ENCODE assay signal across 15 mouse cellular contexts in the genomic region with DNA sequence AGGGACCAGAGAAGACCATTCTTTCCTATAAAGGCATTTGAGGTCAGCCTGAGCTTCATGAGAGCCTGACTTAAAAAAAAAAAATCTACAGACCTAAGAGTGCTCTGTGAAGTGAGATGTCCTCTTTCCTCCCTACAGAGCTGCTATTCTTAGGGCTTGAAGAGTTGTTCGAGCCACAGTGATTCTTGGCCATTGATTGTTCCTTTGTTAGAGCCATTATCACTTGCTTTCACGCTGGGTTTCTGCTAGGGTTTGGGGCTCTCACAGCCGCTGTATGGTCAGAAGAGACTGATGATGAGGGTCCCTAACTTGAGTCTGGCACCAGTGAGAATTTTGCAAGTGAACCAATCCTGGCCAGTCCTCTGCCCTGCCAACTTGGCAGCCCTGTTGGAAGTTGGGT.
"Had no signal": no experiment of that assay in that cellular context is flagged by ENCODE, and none has a peak within 500 bp of the region (broad histone marks: within the 10 kb centered on the region; RNA-seq: fewer than 3 reads in every experiment).

No protein-coding gene starts in this region.

- H3K4me2 ChIP-seq: liver, embryonic 15.5 days; lung, embryonic 15.5 days; midbrain, embryonic 13.5 days; midbrain, embryonic 15.5 days; neural tube, embryonic 12.5 days; stomach, embryonic 15.5 days had no signal

- DNase-seq: liver, postnatal 0 days; lung, adult 2 months; lung, postnatal 4 days; right cerebral cortex, postnatal 14 days; thymus, adult 2 months; thymus, postnatal 25 days; thymus, postnatal 4 days had no signal

- ATAC-seq: liver, postnatal 0 days; lung, postnatal 0 days; midbrain, embryonic 13.5 days; midbrain, embryonic 15.5 days had no signal

- H3K9ac ChIP-seq: liver, embryonic 15.5 days; liver, postnatal 0 days; lung, embryonic 15.5 days; midbrain, embryonic 13.5 days; midbrain, embryonic 15.5 days; neural tube, embryonic 12.5 days; stomach, embryonic 15.5 days had no signal

- H3K36me3 ChIP-seq: liver, embryonic 15.5 days; lung, embryonic 15.5 days; neural tube, embryonic 12.5 days; stomach, embryonic 15.5 days had no signal

- H3K4me1 ChIP-seq: liver, embryonic 15.5 days; stomach, embryonic 15.5 days had no signal

- H3K9me3 ChIP-seq: liver, embryonic 15.5 days; lung, embryonic 15.5 days; midbrain, embryonic 13.5 days; midbrain, embryonic 15.5 days; neural tube, embryonic 12.5 days; stomach, embryonic 15.5 days had no signal

- H3K4me3 ChIP-seq: liver, embryonic 15.5 days; lung, embryonic 15.5 days; midbrain, embryonic 13.5 days; midbrain, embryonic 15.5 days; neural tube, embryonic 12.5 days; stomach, embryonic 15.5 days had no signal

- H3K27ac ChIP-seq: liver, embryonic 15.5 days; lung, embryonic 15.5 days; midbrain, embryonic 13.5 days; midbrain, embryonic 15.5 days; neural tube, embryonic 12.5 days; stomach, embryonic 15.5 days; stomach, postnatal 0 days had no signal

- H3K27me3 ChIP-seq: liver, embryonic 15.5 days; lung, embryonic 15.5 days; midbrain, embryonic 13.5 days; midbrain, embryonic 15.5 days; neural tube, embryonic 12.5 days; stomach, embryonic 15.5 days had no signal
